Mouse (Mus musculus): ENCODE measurements around the gene Recql5. TPM values are rescaled to one million over a fixed set of nuclear protein-coding genes. Genes with fewer than 3 reads are reported as not detected.

Recql5 gene
- total RNA-seq, 2 experiments from 2014 or later, result 8.3 to 15.3 TPM

DNA sequence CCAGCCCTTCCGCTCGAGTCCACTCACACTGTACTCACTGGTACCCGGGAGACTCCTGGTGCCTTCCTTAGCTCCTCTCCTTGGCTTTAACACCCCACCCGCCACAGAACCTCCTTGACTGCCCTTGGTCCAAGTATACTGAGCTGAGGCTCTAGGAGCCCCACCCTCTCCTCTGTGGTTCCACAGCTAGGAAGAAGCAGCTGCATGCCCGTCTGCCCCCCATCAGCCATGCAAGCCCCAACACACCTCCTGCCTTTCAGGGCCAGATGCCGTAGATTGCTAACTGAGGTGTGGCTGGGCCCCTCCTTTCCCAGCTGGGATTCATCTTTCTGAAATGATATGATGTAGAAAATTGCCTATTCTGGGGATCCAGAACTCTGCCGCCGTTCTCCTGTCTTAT is 12.0 kb upstream of the Recql5 start:
- ATAC-seq (replicated peaks; ENCODE audit: low FRiP score, poor library complexity, severe bottlenecking), result no peak

- no peak for ATAC-seq (replicated peaks; ENCODE audit: low FRiP score, poor library complexity, severe bottlenecking)
Measured at GRCm38 (mm10) chr11:115941980-115942379, 8.7 kb upstream of the Recql5 start.

- peak; percentile 79 for ATAC-seq (replicated peaks; ENCODE audit: low FRiP score, poor library complexity, severe bottlenecking)
Measured at GRCm38 (mm10) chr11:115939690-115940329, 6.5 kb upstream of the Recql5 start.

GRCm38 (mm10) chr11:115933747-115934110 is 452 bp upstream of the Recql5 start:
- ATAC-seq (replicated peaks; ENCODE audit: low FRiP score, poor library complexity, severe bottlenecking), result no peak

DNA sequence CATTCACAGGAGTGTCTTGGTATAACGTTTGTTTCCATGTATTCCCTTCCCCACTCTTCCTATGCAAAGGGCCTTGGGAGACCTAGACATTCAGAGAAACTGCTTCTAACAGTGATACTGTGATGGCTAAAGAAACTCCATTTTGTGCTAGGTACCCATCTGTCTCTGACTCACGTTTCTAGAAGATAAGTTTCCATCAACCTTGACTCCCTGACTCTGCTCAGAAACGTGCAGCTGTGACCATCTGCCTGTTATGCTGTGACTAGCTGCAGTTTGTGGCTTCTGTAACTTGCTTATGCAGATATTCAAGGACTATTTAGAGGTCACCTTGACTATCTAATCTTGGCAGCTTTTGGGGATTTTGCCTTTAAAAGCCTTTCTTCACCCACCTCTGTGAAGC is 2.0 kb downstream of the Recql5 start:
- ATAC-seq (replicated peaks; ENCODE audit: low FRiP score, poor library complexity, severe bottlenecking), result no peak

- ATAC-seq (replicated peaks; ENCODE audit: low FRiP score, poor library complexity, severe bottlenecking), result no peak
Measured at GRCm38 (mm10) chr11:115929818-115930217, 3.5 kb downstream of the Recql5 start.

- no peak for ATAC-seq (replicated peaks; ENCODE audit: low FRiP score, poor library complexity, severe bottlenecking)
Measured at GRCm38 (mm10) chr11:115929031-115929430, 4.2 kb downstream of the Recql5 start.

DNA sequence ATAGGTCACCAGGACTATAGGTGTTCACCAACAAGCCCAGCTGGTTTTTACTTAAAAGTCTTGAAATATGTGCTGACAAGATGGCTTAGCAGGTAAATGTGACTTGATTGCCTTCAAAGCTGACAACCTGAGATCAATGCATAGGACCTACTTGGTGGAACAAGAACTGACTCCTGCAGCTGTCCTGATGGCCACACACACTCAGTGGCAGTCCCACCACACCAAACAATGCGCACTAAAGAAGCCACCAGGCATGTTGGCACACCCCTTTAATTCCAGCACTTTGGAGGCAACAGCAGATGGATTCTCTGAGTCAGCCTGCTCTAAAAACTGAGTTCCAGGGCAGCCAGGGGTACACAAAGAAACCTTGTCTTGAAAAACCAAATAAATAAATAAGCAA is 11.3 kb downstream of the Recql5 start:
- no peak for ATAC-seq (replicated peaks; ENCODE audit: low FRiP score, poor library complexity, severe bottlenecking)

- ATAC-seq (replicated peaks; ENCODE audit: low FRiP score, poor library complexity, severe bottlenecking), result peak; percentile 94
Measured at GRCm38 (mm10) chr11:115920110-115920818, 13.0 kb downstream of the Recql5 start.

GRCm38 (mm10) chr11:115919073-115919472 is 14.2 kb downstream of the Recql5 start:
- no peak for ATAC-seq (replicated peaks; ENCODE audit: low FRiP score, poor library complexity, severe bottlenecking)

- no peak for ATAC-seq (replicated peaks; ENCODE audit: low FRiP score, poor library complexity, severe bottlenecking)
Measured at GRCm38 (mm10) chr11:115918637-115919036, 14.6 kb downstream of the Recql5 start.

- ATAC-seq (replicated peaks; ENCODE audit: low FRiP score, poor library complexity, severe bottlenecking), result no peak
Measured at GRCm38 (mm10) chr11:115916579-115916978, 16.7 kb downstream of the Recql5 start.

DNA sequence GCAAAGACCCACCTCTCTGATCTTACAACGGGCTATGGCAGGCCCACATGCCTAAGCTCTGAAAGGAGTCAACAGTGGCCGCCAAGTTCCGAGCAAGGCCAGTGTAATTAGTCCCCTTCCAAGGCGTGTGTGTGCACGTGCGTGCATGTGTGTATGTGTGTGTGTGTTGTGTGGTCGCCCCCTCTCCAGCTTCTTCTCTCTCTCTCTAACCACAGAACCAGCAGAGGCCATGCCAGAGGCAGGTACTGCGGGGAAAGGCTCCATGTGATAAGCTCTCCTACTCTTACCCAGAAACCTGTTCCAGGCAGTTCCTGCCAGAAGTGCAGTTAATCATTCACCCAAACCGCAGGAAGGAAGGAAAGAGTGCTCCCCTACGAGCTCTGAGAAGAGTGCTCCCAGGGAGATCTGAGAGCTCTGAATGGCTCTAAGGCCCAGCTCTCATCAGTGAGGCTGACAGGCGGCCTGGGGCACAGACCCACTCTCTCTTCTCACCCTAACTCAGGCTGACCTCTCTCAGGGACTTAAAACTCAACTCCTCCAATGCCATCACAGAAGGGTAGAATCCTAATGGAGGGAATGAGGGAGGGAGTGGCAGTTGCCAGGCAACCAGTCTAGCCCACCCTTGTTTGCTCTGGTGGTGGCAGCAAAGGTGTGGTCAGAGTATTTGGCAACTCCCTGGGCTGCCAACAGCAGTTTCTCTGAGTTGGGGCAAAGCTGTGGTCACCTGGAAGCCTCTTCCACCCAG is 21.5 kb downstream of the Recql5 start, which contains the start of gene Smim6:
Gene Smim6, plus strand, starts transcription at position 386 of the 745 bp plus-strand sequence.
- ATAC-seq (replicated peaks; ENCODE audit: low FRiP score, poor library complexity, severe bottlenecking), result peak; percentile 68

DNA sequence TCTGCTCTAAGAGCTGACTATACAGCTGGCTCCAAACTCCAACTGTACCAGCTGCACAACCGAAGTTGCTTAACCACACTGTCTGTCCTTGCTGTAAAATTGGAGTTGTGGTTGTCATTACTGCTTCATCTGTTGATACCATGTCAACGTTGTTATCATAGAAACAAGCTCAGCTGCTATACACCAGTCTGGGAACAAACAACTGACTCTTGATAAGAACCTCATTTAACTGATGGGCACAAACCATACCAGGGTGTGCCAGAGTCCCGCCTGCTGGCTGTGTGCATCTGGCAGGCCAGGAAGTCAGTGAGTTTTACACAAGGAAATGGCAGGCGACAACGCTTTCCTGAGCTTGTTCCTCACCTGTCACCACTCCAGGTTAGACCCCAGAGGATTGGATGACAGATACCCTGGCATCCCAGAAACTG is 22.1 kb downstream of the Recql5 start:
- peak; percentile 73 for ATAC-seq (replicated peaks; ENCODE audit: low FRiP score, poor library complexity, severe bottlenecking)

DNA sequence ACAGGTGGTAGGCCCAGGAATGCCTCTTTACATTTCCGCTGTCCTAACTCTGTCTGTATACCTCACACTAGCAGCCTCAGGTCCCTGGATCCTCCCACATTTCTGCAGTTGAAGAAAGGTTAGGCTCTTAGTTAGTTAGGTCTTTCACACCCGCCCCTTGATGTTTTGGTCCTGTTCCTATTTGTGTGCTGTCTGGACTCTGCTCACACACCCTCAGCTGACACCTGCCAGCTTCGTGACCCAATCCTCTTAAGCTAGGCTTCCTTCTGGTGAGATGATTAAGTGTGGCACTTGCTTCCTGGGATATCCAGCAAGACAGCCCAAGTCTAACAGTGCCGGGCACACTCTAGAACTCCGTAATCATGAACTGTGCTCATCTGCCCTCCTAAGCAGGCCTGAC is 26.8 kb downstream of the Recql5 start:
- no peak for ATAC-seq (replicated peaks; ENCODE audit: low FRiP score, poor library complexity, severe bottlenecking)

DNA sequence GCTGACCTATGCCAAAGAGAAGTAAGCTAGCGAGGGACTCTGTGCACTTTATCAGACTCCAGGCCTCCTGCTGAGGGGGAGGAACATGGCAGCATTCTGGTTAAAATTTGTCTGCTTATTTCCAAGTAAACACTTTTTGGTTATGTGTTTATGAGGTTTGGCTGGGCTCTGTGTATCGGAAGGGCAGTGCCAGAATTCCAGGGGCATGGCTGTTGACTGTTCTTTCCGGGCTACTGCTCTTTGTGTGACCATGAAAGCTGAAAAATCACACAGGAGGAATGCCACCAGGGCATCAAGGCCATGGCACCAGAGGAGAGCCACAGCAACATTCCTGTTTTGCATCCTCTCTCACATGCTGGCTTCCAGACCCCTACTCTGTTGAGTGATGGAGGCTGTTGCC is 27.2 kb downstream of the Recql5 start:
- ATAC-seq (replicated peaks; ENCODE audit: low FRiP score, poor library complexity, severe bottlenecking), result no peak

DNA sequence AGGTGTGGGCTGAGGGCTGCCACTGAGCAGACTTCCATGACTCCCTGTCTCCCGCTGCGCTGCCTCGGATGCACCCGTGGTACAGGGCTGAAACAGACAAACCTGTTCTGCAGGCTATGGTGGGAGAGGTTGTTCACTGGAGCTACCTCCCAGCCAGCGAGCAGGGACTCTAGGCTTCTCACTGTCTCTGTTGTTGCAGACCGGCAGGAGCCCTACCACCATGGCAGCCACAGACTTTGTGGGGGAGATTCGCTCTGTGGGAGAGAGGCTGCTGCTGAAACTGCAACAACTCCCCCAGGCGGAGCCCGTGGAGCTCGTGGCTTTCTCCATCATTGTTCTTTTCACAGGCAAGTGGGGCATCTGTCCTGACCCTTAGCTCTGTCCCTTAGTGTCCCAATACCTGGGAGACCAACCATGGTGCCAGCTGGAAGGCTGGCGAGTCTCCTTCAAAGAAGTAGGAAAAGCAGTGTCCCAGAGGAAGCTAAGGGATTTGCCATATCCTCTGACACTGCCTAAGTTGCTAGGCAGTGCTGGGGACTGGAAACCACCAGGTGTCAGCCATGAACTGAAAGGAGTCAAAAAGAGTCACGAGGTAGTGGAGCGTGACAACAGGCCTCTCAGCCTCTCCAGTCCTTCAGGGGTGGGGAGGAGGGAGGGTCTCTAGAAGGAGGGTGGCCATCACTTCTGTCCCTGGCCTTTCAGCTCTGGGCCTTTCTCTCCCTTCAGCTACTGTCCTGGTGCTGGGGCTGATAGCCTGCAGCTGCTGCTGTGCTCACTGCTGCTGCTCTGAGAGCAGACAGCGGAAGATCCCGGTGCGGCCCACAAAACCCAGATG is 28.1 kb downstream of the Recql5 start:
- ATAC-seq (replicated peaks; ENCODE audit: low FRiP score, poor library complexity, severe bottlenecking), result no peak

DNA sequence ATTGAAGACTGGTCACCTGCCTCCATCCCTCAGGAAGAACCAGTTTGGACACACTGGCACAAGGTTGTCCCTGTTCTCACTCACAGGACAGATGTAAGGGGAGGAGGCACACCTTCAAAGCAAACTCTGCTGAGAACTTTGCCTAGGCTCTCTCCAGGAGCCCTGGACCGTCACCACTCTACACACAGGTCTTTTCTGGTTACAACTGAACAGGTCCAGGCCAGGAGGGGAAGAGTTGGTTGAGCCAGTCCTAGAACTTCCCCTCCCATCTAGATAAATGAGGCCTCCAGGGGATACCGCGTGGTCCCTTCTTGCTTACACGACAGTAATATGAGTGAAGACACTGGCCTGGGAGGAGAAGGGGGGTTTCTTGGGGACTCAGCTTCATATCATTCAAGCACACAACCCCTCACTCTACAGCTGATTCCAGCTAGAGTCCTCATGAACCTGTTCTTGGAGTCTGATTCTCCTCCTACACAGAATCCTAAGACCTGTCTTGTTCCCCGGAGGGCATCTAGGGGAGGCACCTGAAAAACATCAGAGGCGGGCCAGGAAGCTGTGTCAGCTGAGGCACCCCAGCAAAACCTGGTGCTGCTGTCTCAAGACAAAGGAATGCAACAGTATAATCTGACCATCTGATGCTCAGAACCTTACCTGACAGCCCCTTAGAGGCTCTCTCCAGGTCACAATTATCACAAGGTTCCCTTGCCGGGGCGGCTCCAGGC is 28.9 kb downstream of the Recql5 start:
- ATAC-seq (replicated peaks; ENCODE audit: low FRiP score, poor library complexity, severe bottlenecking), result no peak

Measured in erythroblast, adult 5-6 weeks (primary cell).